Mouse (Mus musculus) urinary bladder, adult 2 months (tissue): ENCODE data around the gene Prrc2b. TPM values are rescaled to one million over a fixed set of nuclear protein-coding genes. Genes with fewer than 3 reads are reported as not detected.

Experiments
- DNase-seq: peaks from one replicate; pipeline ENCODE4 v3.0.0; 2022; ENCODE audit warnings: low spot score
- polyA plus RNA-seq: library from polyadenylated mRNA; depleted of rRNA; stranded (reverse); fragments of >200 nt; gene quantifications from 2 replicates; pipeline ENCODE4 v1.2.3, GENCODE M21; 2012

Prrc2b gene
- polyA plus RNA-seq, 1 experiment = 34.1 TPM

- DNase-seq = no peak
Measured at GRCm38 (mm10) chr2:32162102-32162501, 11.2 kb downstream of the Prrc2b start.

DNA sequence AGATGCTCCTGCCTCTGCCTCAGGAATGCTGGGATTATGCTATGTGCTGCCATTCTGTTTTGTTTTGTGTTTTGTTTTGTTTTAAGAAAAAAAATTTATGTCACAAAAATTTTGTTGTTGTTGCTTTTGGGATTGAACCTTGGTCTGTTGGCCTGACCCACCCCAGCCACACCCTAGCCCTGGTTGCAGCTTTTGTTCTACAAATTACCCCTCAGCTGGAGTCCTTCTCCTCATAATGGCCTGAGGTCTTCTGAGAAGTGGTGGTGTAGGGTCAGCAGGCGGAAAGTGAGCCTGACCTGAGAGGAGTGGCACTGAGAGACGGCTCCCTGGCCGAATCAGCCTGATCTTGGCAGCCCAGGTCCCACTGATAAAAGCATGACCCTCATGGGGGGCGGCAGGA is 11.8 kb downstream of the Prrc2b start:
- no peak for DNase-seq

DNA sequence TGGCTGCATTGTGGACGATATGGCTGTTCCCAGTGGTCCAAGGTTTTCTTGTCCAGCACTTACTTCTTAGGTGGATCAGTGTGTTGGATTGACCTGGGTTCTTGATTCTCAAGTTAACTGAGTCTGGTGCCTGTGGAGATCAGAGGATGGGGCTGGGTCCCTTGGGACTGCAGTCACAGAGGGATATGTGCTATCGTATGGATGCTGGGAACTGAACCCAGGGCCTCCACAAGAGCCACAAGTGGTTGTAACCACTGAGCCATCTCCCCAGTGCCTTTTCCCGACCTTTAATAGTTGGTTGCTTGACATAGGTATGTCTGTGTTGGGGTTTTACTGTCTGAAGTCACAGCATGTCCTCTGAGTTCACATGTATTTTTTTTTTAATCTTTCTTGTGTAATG is 12.2 kb downstream of the Prrc2b start:
- DNase-seq = no peak

DNA sequence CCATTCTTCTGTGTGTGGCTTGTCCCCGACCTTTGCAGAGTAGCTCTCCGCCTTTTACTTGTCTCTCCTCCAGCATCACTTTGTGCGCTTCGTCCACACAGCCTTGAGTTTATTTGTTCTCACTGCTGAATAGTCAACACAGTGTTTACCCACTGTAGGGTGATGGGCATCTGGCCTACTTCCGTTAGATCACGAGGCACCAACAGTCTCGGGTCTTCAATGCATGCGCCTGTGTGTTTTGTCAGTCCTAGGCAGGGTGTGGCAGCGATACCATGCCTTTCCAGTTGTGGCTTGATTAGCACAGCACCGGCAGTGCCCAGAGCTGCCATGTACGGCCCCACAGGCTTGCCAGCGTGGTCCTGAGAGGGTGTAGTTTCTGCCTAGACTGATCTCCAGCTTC is 13.6 kb downstream of the Prrc2b start:
- no peak for DNase-seq

- no peak for DNase-seq
Measured at GRCm38 (mm10) chr2:32165040-32165800, 14.3 kb downstream of the Prrc2b start.

GRCm38 (mm10) chr2:32166581-32166980 is 15.7 kb downstream of the Prrc2b start:
- no peak for DNase-seq

DNA sequence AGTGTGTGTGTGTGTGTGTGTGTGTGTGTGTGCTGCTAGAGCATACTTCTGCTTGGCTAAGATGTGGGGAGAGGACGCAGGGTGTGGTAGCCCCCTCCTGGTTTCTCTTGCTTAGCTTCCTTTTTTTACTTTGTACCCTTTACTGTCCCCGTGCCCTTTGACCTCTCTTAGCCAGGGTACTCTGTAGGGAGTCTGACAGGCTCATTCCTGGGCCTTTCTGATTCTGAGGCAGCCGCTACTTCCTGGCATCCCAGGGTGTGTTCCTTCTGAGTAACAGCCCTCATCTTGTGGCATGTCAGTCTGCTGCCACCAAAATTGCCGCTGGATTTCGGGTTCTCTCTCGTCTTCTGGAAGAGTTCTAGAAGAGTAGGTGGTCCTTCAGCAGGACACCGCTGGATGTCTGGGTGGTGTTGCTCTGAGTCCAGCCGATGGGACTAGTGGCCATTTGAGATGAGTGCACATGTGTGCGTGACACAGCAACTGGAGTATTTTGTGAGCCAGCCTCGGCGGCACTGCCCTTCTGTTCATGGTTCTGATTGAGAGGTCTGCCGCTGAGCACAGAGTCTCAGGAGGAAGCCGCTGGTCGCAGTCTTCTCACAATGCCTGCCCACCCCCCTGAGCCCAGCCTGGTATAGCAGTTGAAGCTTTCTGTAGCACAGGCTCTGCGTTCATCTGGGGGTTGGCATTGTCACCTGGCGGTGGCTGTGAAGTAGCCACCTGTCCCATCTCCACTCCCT is 16.3 kb downstream of the Prrc2b start:
- DNase-seq = no peak

DNA sequence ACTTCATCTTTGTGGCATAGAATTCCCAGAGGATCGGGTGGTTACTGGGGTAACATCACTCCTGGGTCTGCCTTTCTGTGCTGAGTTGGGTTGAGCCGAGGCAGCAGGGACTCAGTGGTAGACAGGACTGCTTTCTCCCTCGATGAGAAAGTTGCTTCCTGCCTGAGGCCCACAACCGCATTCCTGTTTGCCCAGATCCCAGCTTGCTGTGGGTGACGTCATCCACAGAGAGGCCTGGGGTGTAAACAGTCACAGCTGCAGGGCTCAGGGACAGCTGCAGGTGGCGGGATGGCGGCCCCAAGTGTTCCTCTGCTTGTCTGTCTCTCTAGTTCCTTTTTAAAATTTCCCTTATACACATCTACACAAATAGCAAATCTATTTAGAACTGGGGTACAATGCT is 16.9 kb downstream of the Prrc2b start:
- no peak for DNase-seq

DNA sequence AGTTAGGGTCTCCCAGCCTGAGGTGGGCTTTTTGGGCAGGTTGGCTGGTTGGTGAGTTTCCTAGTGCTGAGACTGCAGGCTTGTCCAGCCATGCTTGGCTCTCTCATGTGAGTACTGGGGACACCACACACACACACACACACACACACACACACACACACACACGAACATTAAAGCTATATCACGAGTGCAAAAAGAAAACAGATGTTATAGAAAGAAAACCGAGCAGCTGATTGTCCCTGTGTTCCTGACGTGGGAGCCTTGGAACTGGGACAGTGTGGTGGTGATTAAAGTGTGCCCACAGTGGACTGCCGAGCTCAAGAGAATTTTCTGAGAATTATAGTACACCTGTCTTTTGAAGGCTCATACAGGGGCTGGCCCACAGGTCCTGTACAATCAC is 18.4 kb downstream of the Prrc2b start:
- no peak for DNase-seq

- no peak for DNase-seq
Measured at GRCm38 (mm10) chr2:32170010-32170409, 19.1 kb downstream of the Prrc2b start.

GRCm38 (mm10) chr2:32171658-32172433 is 21.0 kb downstream of the Prrc2b start:
- no peak for DNase-seq

- DNase-seq = no peak
Measured at GRCm38 (mm10) chr2:32174170-32174741, 23.4 kb downstream of the Prrc2b start.

- peak; percentile 61 for DNase-seq
Measured at GRCm38 (mm10) chr2:32175051-32175466, 24.2 kb downstream of the Prrc2b start.

GRCm38 (mm10) chr2:32175508-32175907 is 24.6 kb downstream of the Prrc2b start:
- no peak for DNase-seq

DNA sequence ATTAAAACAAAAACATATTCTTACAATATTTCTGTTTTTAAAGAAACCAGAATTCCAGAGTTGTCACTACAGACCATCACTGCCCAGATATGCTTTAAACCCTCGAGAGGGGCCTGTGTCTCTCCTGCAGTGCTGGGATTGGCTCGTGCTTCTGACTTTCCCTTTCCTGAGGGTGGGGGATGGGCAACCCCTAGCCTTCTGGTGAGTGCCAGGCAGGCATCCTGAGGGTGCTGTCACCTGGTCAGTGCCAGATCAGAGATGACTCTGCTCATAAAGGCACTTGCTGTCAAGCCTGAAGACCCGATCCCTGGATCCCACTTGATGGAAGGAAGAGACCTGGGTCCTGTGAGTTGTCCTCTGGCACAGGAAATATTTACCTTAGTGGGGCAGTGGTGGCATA is 26.0 kb downstream of the Prrc2b start:
- DNase-seq = no peak

DNA sequence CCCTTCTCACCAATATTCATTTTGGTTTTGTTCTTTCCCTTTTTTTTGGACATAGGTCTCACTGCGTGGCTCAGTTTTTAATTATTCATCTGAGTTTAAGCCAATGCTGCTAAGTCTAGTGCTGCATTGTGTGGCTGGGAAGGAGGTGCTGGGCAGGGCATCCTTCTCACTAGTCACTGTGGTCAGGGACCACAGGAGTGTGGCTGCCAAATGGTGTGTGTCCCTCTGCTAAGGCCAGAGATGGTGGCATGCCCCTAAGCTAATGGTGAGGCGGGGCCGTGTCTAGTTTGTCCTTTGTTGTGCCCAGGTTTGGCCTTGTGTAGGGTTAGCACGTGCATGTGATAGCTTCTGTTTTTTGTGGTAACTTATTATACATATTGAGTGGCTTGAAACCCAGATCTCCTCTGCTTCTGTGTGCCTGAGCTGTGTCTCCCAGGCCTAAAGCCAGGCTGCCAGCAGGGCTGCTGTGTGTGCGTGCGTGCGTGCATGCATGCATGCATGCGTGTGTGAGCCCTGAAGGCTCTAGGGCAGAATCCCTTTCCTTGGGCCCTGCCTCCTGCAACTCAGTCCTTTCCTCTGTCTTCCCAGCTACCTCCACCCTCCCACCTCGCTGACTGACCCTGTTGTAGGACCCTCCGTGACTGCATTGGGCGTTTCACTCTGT is 26.6 kb downstream of the Prrc2b start:
- no peak for DNase-seq

DNA sequence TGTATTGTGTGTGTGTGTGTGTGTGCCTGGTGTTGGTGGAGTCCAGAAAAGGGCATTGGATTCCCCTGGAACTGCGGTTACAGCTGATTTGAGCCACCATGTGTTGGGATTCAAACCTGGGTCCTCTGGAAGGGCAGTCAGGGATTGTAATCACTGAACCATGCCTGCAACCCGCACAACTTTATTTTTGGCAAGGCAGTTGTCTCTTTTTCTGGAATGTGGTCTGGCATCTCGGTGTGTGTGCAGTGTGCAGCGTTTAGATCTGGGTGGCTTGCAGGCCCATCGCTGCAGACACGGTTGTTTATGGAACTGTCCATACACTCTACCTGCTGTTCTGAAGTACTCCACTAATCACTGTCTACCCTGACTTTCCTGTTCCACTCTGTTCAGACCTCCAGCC is 28.5 kb downstream of the Prrc2b start:
- DNase-seq = no peak

- no peak for DNase-seq
Measured at GRCm38 (mm10) chr2:32180127-32180526, 29.2 kb downstream of the Prrc2b start.

DNA sequence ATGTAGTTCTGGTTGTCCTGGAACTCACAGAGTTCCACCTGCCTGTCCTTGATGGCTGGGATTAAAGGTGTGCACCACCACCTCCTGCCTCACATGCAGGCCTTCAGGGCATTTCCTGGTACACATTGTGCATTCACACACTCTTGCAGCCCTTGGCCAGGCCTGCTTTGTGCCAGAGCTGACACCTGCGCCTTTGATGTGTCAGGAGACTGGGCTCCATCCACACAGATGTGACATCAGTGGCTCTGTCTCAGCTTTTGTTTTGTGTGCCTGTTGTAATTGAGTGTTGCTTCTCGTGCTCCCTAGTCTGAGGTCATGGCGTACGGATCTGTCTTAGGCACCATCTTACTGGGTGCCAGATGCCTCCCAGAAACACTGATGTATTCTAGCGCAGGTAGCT is 30.5 kb downstream of the Prrc2b start:
- no peak for DNase-seq

GRCm38 (mm10) chr2:32182119-32182518 is 31.2 kb downstream of the Prrc2b start:
- no peak for DNase-seq

GRCm38 (mm10) chr2:32182676-32183296 is 31.9 kb downstream of the Prrc2b start:
- no peak for DNase-seq
